Mouse (Mus musculus): ENCODE data around the gene Slc16a12. TPM values are rescaled to one million over a fixed set of nuclear protein-coding genes. Genes with fewer than 3 reads are reported as not detected.
A peak's percentile ranks its signal among the peaks of the same experiment; 100 is the strongest.

Gene Slc16a12
- polyA plus RNA-seq, 1 experiment: 59.6 TPM

DNA sequence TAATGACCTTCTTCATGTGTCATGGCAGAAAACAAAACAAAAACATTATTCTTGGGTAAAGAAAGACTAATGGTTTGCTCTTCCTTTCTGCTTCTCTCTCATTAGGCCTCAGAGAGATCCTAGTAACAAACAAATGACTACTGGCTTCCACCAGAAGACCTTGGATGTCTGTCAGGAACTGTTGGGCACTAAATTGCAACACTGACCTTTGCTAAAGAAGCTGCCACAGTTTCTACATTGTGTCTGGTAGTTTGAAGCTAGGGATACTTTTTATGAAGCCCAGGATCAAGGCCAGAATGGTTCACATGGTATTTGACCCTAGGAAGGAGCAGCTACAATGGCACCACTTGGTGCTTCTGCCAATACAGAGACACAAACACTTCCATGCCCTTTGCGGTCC, 41.9 kb downstream of the Slc16a12 start:
- WGBS: 95% methylated on average over 1 of the region's 1 CpGs
- Histone ChIP-seq H3K36me3 (ENCODE audit: control insufficient read depth, insufficient read depth, low read length) (no peaks in the 10 kb centered on the region), H3K4me3 (ENCODE audit: insufficient read depth, low read depth, low read length) (no peak overlapping the region), H3K27me3 (replicated peaks; ENCODE audit: control insufficient read depth, insufficient read depth, low read length) (no peaks in the 10 kb centered on the region), H3K27ac (ENCODE audit: insufficient read depth, low read depth, low read length) (peak overlapping the region; percentile 88), H3K4me1 (ENCODE audit: control insufficient read depth, insufficient read depth, low read length) (peaks cover 26% of the 10 kb centered on the region)
- DNase-seq: no peak
- TF ChIP-seq CTCF (conservative IDR thresholded peaks at IDR 0.05; ENCODE audit: insufficient read depth, insufficient read length, low read depth, low read length) (no peak), POLR2A (IDR thresholded peaks at IDR 0.05; ENCODE audit: low read depth, low read length) (no peak)

DNA sequence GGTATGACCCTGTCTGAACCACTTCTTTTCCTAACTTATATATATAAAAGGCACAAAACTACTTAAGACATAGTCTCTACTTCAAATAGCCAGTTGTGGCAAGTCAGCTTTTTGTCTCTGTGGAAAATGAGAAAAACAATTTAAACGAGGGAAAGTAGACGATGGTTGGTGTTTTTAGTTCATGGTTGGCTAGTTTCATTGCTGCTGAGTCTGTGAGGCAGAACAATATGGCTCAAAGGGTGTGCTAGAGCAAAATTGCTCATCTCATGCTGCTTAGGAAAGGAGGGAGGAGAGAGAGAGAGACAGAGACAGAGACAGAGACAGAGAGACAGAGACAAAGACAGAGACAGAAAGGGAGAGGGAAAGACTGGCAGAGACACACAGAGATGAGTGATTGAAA, 47.8 kb downstream of the Slc16a12 start:
- peak; percentile 74 for DNase-seq
- TF ChIP-seq CTCF (conservative IDR thresholded peaks at IDR 0.05; ENCODE audit: insufficient read depth, insufficient read length, low read depth, low read length) (no peak), POLR2A (IDR thresholded peaks at IDR 0.05; ENCODE audit: low read depth, low read length) (no peak)
- Histone ChIP-seq H3K4me3 (ENCODE audit: insufficient read depth, low read depth, low read length) (no peak overlapping the region), H3K27me3 (replicated peaks; ENCODE audit: control insufficient read depth, insufficient read depth, low read length) (no peaks in the 10 kb centered on the region), H3K4me1 (ENCODE audit: control insufficient read depth, insufficient read depth, low read length) (peaks cover 16% of the 10 kb centered on the region), H3K27ac (ENCODE audit: insufficient read depth, low read depth, low read length) (peak overlapping the region; percentile 99), H3K36me3 (ENCODE audit: control insufficient read depth, insufficient read depth, low read length) (no peaks in the 10 kb centered on the region)
- WGBS: 26% methylated on average over 2 of the region's 2 CpGs

DNA sequence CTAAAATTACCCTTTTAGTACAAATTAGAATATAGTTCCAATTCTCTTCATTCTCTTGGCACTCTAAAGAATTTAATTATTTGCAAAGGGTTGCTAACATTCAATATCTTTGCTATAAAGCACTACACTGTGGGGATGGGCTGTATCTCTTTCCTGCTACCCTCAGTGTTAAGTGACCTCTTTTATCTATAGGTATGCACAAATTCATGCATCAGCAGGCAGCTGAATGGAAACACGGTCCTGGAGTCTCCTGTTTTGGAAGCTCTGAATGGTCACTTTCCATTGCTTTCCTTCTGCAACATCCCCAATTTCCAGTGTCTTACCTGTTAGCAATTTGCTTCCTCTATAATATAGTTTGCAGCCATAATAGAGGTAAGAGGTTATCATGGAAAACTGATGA, 48.2 kb downstream of the Slc16a12 start:
- H3K27ac ChIP-seq (ENCODE audit: insufficient read depth, low read depth, low read length): peak overlapping the region; percentile 99
- 40% methylated on average over 1 of the region's 1 CpGs for WGBS
- H3K4me1 ChIP-seq (ENCODE audit: control insufficient read depth, insufficient read depth, low read length): peaks cover 16% of the 10 kb centered on the region
- H3K27me3 ChIP-seq (replicated peaks; ENCODE audit: control insufficient read depth, insufficient read depth, low read length): no peaks in the 10 kb centered on the region
- TF ChIP-seq POLR2A (IDR thresholded peaks at IDR 0.05; ENCODE audit: low read depth, low read length): no peak
- no peak for TF ChIP-seq CTCF (conservative IDR thresholded peaks at IDR 0.05; ENCODE audit: insufficient read depth, insufficient read length, low read depth, low read length)
- DNase-seq: no peak
- H3K4me3 ChIP-seq (ENCODE audit: insufficient read depth, low read depth, low read length): no peak overlapping the region
- H3K36me3 ChIP-seq (ENCODE audit: control insufficient read depth, insufficient read depth, low read length): no peaks in the 10 kb centered on the region

DNA sequence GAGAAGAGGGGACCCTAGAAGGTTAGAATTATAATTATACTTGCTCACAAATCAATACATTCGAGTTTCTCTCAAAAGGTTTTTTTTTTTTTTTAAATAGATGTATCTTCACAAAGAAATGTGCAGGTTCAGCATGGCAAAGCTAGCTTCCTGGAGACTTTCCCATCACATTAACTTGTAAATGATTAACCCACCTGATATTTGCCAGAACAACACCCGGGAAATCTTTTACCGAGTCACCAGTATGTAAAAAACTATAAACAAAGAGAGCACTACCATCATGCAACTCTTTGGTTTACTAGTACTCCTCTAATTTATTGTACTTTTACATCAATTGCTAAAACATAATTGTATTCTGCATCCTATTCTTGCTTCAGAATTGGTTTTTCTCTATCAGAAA, 48.7 kb downstream of the Slc16a12 start:
- DNase-seq: peak; percentile 93
- no peaks in the 10 kb centered on the region for H3K27me3 ChIP-seq (replicated peaks; ENCODE audit: control insufficient read depth, insufficient read depth, low read length)
- H3K4me3 ChIP-seq (ENCODE audit: insufficient read depth, low read depth, low read length): no peak overlapping the region
- TF ChIP-seq CTCF (conservative IDR thresholded peaks at IDR 0.05; ENCODE audit: insufficient read depth, insufficient read length, low read depth, low read length): no peak
- TF ChIP-seq POLR2A (IDR thresholded peaks at IDR 0.05; ENCODE audit: low read depth, low read length): no peak
- WGBS: 34% methylated on average over 3 of the region's 3 CpGs
- peaks cover 16% of the 10 kb centered on the region for H3K4me1 ChIP-seq (ENCODE audit: control insufficient read depth, insufficient read depth, low read length)
- peak overlapping the region; percentile 100 for H3K27ac ChIP-seq (ENCODE audit: insufficient read depth, low read depth, low read length)
- no peaks in the 10 kb centered on the region for H3K36me3 ChIP-seq (ENCODE audit: control insufficient read depth, insufficient read depth, low read length)

DNA sequence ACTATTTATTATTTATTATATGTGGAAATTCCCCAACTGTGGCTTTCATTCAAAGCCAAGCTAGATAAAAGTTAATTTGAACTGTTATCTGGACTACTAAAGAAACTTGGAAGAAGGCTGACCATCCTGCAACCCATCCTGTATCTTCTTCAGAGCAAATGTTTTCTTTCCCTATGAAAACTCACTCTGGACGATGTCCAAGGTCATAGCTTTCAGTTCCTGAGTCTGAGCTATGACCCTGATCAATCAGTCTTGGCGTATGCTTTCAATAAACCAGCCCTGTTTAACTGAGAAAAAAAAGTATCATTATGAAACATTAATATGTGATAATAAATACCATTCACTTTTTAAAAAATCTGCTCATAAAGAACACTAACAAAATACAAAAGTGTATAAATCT, 49.6 kb downstream of the Slc16a12 start:
- no peak for DNase-seq
- H3K27me3 ChIP-seq (replicated peaks; ENCODE audit: control insufficient read depth, insufficient read depth, low read length): no peaks in the 10 kb centered on the region
- H3K4me1 ChIP-seq (ENCODE audit: control insufficient read depth, insufficient read depth, low read length): peaks cover 16% of the 10 kb centered on the region
- peak overlapping the region; percentile 100 for H3K27ac ChIP-seq (ENCODE audit: insufficient read depth, low read depth, low read length)
- WGBS: 70% methylated on average over 2 of the region's 2 CpGs
- TF ChIP-seq POLR2A (IDR thresholded peaks at IDR 0.05; ENCODE audit: low read depth, low read length): no peak
- no peak for TF ChIP-seq CTCF (conservative IDR thresholded peaks at IDR 0.05; ENCODE audit: insufficient read depth, insufficient read length, low read depth, low read length)
- H3K36me3 ChIP-seq (ENCODE audit: control insufficient read depth, insufficient read depth, low read length): no peaks in the 10 kb centered on the region
- H3K4me3 ChIP-seq (ENCODE audit: insufficient read depth, low read depth, low read length): no peak overlapping the region

DNA sequence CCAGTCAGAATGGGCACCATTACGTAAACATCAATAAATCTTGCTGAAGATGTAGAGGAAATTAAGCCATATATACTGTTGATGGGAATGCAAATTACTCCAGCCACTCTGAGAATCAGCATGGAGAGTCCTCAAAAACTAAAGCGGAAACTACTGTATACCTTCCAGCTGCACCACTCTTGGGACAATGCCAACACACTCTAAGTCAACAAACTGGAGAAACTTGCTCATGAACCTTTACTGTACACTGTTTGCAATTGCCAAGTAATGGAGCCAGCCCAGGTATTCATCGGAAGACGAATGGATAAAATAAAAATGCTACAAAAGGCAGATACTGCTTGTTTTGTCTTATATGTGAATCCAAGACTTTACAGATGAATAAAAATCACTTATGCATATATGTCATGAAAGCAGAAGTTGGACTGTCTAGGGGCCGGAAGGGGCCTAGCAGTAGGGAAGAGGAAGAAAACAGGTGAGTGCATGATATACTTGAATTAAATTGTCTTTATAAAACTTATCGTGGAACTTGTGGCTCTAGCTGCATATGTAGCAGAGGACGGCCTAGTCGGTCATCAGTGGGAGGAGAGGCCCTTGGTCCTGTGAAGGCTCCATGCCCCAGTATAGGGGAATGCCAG, 50.6 kb downstream of the Slc16a12 start:
- no peaks in the 10 kb centered on the region for H3K36me3 ChIP-seq (ENCODE audit: control insufficient read depth, insufficient read depth, low read length)
- WGBS: 78% methylated on average over 8 of the region's 8 CpGs
- DNase-seq: no peak

DNA sequence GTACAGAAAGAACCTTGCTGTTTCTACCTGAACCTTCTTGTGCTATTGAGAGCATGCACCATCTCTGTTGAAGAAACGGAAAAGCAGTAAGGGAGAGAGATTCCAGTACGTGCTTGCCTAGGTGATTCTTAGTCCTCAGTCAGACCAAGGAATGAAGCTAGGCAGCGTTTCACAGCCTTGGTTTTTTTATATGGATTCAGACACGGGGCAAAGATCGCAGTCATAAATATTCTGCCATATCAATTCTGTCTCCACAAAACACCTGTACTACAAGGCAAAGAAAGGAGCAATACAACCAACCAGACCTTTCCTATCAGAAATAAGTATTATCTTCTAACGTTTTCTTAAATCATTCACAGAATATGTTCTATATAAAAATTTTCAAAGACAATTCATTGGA, 55.7 kb downstream of the Slc16a12 start:
- no peak for DNase-seq
- WGBS: 72% methylated on average over 6 of the region's 6 CpGs
- Histone ChIP-seq H3K4me3 (ENCODE audit: insufficient read depth, low read depth, low read length) (no peak overlapping the region), H3K4me1 (ENCODE audit: control insufficient read depth, insufficient read depth, low read length) (no peaks in the 10 kb centered on the region; the same call in 1 of the 2 replicates), H3K27ac (ENCODE audit: insufficient read depth, low read depth, low read length) (no peak overlapping the region), H3K36me3 (ENCODE audit: control insufficient read depth, insufficient read depth, low read length) (no peaks in the 10 kb centered on the region; the same call in 1 of the 2 replicates), H3K27me3 (replicated peaks; ENCODE audit: control insufficient read depth, insufficient read depth, low read length) (no peaks in the 10 kb centered on the region)
- TF ChIP-seq POLR2A (IDR thresholded peaks at IDR 0.05; ENCODE audit: low read depth, low read length) (no peak), CTCF (conservative IDR thresholded peaks at IDR 0.05; ENCODE audit: insufficient read depth, insufficient read length, low read depth, low read length) (no peak)

More for the DNA sequence above, 50.6 kb downstream of the Slc16a12 start:
- Histone ChIP-seq H3K27me3 (replicated peaks; ENCODE audit: control insufficient read depth, insufficient read depth, low read length) (no peaks in the 10 kb centered on the region), H3K27ac (ENCODE audit: insufficient read depth, low read depth, low read length) (peak overlapping the region; percentile 60), H3K4me1 (ENCODE audit: control insufficient read depth, insufficient read depth, low read length) (peaks cover 16% of the 10 kb centered on the region), H3K4me3 (ENCODE audit: insufficient read depth, low read depth, low read length) (no peak overlapping the region)
- no peak for TF ChIP-seq POLR2A (IDR thresholded peaks at IDR 0.05; ENCODE audit: low read depth, low read length)
- TF ChIP-seq CTCF (conservative IDR thresholded peaks at IDR 0.05; ENCODE audit: insufficient read depth, insufficient read length, low read depth, low read length): no peak
